Mouse (Mus musculus) cortical plate, adult 2 months (tissue): ENCODE results near the gene Olfr1371.

Source experiments
- CTCF ChIP-seq: fragments of 200-500 bp; IDR thresholded peaks from 2 replicates; pipeline ENCODE4 v1.5.1; 2011; ENCODE audit warnings: mild to moderate bottlenecking, control low read depth, low read length; ENCODE audit not compliant: insufficient read depth; ENCODE audit errors: extremely low read depth
- POLR2A ChIP-seq: fragments of 200-500 bp; IDR thresholded peaks from 2 replicates; pipeline ENCODE4 v1.6.1; 2011; ENCODE audit warnings: mild to moderate bottlenecking, low read length, control low read depth; ENCODE audit not compliant: insufficient read depth; ENCODE audit errors: extremely low read depth

GRCm38 (mm10) chr11:52228722-52229448 is 15.1 kb upstream of the Olfr1371 start:
- TF ChIP-seq CTCF (no peak), POLR2A (no peak)
